Mouse (Mus musculus) spleen, adult 2 months (tissue): ENCODE measurements around the gene Gm21119.
"Not testable (repeated sequence)": the region's sequence is repeated elsewhere in the genome, so short reads cannot be mapped to it uniquely, and the experiment has no call there.

ENCODE experiments used
- CTCF ChIP-seq: fragments of 200-500 bp; IDR thresholded peaks from 2 replicates; pipeline ENCODE4 v1.5.1; 2011; ENCODE audit warnings: mild to moderate bottlenecking, inconsistent platforms; ENCODE audit not compliant: insufficient read depth, insufficient read length, insufficient replicate concordance; ENCODE audit errors: extremely low read depth
- POLR2A ChIP-seq: fragments of 200-500 bp; IDR thresholded peaks from 2 replicates; pipeline ENCODE4 v1.6.1; 2011; ENCODE audit warnings: low read depth, low read length, inconsistent platforms

DNA sequence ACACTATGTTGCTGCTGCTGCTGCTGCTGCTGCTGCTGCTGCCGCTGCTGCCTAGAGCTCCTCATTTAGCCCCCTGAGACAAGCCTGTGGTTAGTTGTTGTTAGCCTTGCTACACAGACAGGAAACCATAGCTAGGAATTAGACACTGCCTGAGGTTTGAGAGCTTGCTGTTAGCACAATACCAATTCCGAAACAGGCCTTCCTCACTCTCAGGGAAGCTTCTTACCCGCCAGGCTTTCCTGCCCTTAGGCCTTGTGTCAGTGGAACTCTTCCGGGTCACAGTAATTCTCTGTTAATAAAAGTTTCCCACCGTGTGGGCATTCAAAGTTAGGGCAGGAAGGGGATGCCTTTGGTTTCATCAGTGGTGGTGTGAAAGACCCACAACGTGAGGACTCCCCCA, 31.9 kb upstream of the Gm21119 start:
- TF ChIP-seq CTCF, POLR2A: not testable (repeated sequence)
